Mouse (Mus musculus): Measurements from ENCODE around the gene Clcnka.
A peak's percentile ranks its signal among the peaks of the same experiment; 100 is the strongest.

Gene Clcnka

DNA sequence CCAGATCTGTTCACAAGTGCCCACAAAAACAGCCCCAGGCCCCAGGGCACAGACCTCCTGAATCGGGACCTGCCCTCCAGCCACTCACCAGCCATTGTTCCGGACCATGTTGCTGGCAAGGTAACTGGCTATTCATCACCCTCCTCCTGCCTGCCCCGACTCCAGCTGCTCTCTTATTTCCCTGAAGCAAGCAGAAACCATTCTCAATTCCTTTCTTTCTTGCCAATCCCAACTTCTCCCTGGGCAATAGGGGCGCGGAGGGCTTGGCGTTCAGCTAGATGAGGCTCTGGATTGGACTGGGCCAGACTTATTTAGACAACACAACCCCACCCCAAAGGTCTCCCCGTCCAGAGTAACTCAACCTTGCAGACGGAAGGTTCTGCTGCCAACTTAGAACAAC, 18.9 kb downstream of the Clcnka start:
- no peak for DNase-seq (ENCODE audit: low spot score)

DNA sequence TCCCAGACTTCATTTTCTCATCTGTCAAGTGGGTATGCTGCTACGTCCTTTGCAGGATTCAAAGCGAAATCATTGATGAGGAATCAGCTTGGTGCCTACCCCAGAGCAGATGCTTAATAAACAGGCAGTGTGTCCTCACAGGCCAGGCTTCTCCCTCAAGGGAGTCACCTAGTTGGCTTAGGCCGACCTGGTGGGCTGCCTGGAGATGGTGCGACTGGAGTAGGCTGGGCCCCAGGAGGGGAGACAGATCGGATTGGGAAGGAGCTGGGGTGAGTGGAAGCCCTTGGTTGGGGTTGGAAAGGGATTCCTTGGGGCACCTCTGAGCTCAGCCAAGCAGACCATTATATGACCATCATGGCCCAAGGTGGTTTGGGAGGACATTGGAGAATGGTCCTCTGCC, 26.1 kb downstream of the Clcnka start:
- DNase-seq (ENCODE audit: low spot score): no peak

DNA sequence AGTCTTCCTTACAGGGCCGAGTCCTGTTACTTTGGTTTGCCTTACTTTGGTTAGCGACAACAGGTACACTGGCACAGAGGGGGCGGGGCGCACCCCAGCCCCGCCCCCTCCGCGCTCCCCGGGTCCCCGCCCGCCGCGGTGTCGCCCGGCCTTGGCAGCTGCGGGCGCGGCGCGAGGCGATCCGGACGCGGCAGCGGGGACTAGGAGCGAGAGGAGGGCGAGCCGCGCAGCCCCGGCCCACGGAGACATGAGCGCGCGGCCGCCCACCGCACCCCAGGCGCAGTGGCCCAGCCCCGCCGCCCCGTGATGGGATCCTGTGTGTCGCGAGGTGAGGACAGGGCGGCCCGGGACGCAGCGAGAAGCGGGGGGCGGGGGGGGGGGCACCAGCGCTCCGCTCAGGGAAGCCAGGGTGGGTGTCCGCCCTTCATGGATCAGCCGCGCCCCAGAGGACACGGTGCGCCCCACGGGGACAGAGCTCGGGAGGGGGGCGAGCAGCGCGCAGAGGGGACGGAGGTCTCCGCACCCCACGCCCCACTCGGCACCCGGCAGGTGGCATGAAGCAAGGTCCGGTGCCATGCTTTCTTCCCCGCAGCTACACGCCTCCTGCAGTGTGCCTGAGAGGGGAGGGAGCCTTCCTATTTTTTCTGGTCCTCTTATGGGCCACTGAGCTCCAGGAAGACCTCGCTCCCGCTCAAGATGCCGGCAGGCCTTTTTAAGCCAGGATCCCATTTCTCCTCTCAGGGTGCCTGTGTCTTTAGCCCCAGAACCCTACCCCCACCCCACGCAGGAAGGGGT, 30.3 kb downstream of the Clcnka start, which contains the start of gene Fam131c:
Fam131c (plus strand) TSS at position 224 of the 795 bp plus-strand sequence.
- DNase-seq (ENCODE audit: low spot score): no peak

DNA sequence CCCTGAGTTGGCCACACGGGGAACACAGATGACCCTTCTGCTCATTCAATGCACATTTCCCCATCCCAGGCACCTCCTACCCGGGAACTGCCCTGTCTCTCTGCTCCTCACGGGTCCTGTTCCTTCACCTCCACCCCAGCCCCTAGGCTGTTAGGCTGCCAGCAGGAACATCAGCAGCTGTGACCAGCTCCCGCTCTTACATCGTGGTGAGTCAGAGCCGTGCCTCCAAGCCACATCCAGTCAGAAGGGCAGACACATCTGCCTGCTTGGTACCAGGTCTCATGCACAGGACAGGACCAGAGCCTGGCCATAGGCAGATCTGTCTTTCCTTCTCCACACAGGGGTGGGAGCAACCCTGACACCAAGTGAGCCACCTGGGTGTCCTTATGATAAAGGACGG, 32.6 kb downstream of the Clcnka start:
- no peak for DNase-seq (ENCODE audit: low spot score)

DNA sequence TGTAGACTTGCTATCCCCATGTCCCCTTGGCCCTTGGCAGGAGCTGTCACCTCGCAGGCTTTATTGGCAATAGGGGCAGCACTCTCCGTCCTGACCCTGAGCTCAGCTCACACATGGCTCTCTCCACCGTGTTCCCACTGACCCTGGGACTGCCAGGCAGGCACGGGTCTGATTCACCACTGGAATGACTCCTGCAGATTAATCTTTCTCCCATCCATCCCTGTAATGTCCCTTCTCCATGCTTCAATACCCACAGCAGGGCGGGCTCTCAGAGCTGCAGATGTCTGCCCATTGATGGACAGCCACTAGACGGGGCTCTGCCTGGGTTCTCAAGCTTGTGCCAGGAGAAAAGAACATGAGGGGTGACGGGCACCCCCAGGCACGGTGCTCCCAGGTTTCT, 33.4 kb downstream of the Clcnka start:
- no peak for DNase-seq (ENCODE audit: low spot score)

DNA sequence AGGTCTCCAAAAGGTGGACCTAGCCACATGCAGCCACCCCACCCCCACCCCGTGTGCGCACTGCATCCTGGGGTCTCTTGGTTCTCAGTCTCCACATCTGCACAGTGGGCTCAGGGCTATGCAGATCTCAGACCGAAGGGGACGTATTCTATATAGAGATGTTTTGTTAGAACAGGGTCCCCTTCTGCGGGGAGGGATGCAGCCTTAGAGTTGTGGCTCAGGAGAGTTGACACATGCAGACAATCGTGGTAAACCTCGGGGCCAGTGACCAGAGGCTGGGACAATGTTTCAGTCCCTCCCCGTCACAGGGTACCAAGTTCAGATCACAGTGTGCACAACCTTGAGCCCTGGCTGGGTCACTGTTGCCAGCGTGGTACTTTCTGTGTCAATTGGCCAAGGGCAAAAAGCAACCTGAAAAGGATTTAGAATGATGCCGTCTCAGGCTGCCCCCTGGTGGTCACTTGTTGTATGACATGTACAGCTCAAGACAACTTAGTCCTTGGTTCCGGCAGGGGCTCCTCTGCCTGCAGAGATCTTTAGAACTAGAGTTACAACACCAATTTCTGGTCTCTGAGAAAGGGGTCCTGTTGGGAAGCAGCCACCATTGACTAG, 35.5 kb downstream of the Clcnka start:
- DNase-seq (ENCODE audit: low spot score): peak; percentile 77

DNA sequence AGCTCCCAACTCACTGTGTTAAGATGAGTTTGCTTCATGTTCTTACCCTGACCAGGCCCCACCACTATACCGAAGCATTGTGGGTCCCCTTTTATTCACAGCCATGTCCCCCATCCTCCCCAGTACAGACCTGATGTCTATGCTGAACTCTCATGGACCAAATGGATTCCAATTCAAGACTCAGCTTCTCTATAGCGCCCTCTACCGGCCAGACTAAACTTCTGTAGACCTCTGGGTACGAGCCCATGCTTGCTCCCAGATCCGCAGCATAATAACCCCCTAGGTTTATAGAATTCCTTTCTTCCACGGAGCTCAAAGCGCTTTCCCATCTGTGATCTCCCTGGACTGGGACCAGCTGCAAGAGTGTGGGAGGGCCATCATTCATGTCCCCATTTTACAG, 37.7 kb downstream of the Clcnka start:
- no peak for DNase-seq (ENCODE audit: low spot score)

DNA sequence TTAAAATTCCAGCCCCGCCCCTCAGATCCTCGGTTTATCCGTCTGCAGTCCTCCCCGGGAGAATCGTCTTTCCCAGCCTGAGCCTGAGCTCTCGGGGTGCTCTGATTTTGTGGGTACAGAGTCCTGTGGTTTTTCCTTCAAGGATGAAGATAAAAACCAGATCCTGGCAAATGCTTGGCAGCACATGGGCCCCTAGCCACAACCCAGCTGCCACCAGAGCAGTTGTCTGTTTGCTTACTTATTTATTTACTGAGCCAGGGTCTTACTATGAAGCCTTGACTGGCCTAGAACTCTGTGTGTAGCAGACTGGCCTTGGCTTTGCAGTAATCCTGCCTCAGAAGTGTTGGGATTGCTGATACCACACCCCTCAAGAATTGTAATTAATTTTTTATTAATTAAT, 39.3 kb downstream of the Clcnka start:
- no peak for DNase-seq (ENCODE audit: low spot score)

DNA sequence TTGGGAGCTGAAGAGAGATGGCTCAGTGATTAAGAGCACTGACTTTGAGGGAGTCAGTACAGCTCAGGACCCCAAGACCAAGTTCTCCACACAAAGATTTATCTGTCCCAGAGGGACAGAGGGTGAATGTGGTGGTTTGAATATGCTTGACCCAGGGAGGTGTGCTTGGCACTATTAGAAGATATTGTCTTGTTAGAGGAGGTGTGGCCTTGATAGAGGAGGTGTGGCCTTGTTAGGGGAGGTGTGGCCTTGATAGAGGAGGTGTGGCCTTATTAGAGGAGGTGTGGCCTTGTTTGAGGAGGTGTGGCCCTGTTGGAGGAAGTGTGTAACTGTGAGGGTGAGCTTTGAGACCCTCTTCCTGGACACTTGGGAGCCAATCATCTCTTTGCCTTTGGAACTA, 40.7 kb downstream of the Clcnka start:
- no peak for DNase-seq (ENCODE audit: low spot score)

DNA sequence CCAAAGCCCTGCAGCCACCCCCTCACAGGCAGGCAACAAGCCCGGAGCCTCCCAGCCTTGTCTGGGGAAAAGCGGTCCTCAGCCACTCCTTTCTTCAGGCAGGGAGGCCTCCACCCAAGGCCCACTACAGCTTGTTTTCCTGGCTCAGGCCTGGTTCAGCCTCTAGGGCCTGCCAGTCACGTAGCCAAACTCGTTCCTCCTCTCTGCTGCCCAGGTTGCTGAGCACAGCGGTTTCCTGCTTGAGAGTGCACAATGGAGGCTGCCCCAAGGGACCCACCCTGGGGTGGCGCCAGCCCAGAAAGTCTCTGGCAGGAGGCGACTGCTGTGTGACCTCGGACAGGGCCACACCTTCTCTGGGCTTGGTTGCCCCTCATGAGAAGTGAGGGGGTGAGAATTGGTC, 44.7 kb downstream of the Clcnka start:
- DNase-seq (ENCODE audit: low spot score): no peak

DNA sequence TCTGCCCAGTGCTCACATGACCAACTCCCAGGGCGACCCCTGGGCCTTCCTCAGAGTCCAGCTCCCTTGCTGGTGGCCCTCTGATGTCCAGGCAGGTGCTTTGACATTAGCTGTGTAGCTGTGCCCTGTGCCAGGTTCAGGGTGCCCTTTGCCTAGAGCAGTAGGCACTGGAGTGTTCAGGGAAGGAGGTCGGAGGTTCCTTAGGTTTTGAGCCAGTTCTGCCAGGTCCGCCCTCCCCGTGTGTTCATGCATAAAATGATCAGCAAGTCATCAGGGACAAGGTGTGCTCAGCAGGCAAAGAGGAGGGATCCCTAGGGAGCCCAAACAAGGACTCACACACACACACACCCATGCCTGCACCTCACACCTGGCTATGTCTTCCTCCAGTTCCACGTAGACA, 45.5 kb downstream of the Clcnka start:
- DNase-seq (ENCODE audit: low spot score): no peak

DNA sequence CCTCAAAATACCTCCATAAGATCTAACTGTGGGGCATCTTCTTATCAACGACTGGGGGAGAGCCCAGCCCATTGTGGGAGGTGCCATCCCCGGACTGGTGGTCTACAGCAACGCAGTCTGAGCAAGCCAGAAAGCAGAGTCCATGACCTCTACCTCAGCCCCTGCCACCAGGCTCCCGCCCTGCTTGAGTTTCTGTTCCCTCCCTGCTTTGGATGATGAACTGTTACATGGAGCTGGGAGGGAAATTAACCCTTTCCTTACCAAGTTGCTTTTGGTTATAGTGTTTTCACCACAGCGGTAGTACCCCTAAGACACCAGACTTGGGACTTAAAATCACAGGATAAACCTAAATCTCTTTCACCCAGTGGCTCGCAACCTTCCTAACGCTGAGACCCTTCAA, 46.6 kb downstream of the Clcnka start:
- DNase-seq (ENCODE audit: low spot score): no peak

DNA sequence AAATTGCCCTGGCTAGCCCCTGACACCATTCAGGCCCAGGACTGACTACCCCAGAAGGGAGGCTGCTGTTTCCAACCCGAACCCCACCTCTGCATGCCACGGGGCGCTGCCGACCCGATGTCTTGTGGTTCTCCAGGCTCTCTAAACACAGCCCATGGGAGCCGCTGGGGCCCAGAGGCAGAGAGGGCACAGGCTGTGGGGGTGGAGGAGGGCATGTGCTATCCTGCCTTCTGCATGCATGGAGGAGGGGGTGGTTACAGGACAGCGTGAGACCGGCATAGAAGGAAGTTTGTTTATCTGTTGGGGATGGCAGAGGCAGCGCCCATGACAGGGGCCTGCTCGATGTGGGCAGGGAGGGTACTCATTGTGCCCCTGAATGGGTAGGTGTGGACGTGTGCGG, 48.5 kb downstream of the Clcnka start:
- DNase-seq (ENCODE audit: low spot score): no peak

DNA sequence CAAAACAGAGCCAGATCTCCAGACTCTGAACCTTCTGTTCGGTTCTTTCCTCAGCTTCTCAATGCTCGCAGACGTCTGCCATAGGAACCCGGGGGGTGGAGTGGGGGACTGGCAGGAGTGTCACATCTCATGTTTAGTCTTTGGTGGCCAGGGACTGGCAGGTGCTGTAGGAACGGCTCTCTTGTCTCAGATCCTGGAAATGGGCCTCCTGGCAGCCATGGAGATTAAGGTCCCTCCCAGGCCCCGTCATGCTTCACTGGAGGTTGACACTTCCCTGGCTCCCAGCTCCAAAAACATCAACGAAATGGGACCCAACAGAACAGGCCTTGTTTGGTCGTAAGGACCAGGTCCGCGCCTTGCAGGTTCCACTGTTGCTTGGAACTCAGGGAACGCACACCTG, 49.9 kb downstream of the Clcnka start:
- DNase-seq (ENCODE audit: low spot score): no peak

DNA sequence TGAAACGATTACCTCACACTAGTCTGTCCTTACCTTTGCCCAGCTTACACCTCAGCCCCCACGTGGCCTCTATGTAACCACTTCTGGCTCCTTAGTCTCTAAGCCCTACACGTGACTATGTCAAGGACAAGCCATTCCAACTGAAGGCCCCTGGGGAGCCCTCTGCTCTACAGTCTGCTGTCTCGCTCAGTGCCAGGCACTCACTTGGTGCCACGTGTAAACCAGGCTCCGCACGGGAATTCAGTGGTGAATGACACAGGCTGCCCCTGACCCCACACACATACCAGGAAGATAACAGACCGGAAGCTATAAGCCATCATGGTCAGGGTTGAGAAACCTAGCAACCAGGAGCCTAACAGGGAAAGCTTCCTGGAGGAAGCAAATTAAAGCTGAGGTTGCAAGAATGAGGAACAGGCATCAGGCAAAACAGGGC, 51.1 kb downstream of the Clcnka start:
- no peak for DNase-seq (ENCODE audit: low spot score)

DNA sequence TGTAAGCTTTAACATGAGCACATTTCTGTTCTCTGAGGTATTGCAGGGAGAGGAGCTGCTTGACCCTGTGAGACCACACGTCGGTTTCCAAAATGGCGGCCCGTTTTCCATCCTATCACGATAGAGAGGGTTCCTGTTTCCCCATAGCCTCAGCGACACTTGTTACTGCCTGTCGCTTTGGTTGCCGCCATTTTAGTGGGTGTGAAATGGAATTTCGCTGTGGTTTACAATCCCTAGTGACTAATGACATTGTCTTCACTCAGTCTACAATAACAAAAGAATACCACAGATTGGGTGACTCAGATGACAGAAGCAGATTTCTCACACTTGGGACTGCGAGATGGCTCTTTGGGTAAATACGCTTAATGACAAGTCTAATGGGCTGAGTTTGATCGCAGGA, 53.3 kb downstream of the Clcnka start:
- DNase-seq (ENCODE audit: low spot score): no peak

DNA sequence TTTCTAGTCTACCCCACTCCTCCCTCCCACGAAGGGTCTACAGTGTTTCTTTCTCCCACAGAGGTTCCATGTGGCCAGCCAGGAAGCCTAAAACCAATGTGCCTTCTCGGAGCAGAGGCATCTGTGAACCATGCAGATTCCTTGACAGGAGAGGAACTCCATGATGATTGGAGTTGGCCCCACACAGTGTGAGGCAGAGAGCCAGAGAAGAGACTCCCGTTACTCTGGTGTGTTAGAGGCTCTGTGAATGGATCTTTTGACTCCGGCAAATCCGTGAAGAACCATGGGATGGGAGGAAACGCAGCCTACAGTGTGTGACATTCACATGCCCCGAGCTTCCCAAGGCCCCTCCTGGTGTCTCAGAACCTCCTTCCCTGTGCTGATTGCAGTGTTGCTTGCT, 55.0 kb downstream of the Clcnka start:
- DNase-seq (ENCODE audit: low spot score): no peak

DNA sequence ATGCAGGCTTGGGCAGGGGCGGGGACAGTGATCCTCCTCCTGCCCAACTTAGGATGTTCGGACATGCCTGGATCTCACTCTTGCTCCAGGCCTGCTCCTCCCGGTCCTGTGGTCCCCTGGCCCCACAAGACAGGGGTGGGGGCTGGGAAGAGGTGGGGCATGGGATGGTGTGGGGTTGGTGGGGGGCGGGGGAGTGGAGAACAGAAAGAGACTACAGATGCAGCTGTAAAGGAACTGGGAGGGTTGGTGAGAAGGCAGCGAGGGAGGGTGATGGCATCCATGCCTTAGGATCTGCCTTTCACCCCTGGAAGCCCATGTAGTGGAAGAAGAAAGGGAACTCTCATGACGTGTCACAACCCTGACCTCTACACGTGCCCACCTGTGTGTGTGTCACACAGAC, 57.0 kb downstream of the Clcnka start:
- no peak for DNase-seq (ENCODE audit: low spot score)

DNA sequence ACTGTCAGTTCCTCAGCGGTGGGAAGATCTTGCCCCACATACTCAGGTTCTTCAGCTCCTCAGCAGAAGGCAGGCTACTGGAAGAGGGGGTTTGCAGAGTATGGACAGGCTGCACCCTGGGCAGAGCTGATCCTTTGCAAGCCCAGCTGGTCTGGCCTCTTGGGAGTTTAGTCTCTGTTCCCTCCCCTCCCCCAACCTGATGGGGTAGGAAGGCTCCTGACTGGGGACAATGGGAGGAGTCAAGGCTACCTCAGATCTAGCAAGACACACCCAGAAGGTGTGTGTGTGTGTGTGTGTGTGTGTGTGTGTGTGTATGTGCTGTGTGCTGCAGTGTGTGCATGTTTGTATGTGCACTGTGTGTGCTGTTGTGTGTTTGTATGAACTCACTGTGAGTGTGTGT, 59.7 kb downstream of the Clcnka start:
- DNase-seq (ENCODE audit: low spot score): no peak

DNA sequence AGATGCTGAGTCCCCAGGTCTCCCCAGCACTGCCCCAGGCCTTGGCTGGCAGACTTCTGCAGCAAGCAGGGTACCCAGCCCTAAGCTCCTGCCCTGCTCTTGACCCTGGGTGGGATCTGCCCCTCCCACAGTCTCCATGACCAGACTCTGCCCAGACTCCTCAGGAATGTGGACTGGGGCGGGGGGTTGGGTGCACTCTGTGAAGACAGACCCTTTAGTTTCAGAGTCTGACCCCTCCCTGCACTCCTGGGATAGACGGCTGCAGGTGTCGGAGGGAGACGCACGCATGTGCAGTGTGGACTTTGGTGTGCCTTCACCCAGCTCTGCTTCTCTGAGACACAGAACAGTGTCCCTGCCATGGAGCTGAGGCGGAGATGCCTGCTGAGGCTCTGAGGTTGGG, 60.5 kb downstream of the Clcnka start:
- DNase-seq (ENCODE audit: low spot score): no peak

DNA sequence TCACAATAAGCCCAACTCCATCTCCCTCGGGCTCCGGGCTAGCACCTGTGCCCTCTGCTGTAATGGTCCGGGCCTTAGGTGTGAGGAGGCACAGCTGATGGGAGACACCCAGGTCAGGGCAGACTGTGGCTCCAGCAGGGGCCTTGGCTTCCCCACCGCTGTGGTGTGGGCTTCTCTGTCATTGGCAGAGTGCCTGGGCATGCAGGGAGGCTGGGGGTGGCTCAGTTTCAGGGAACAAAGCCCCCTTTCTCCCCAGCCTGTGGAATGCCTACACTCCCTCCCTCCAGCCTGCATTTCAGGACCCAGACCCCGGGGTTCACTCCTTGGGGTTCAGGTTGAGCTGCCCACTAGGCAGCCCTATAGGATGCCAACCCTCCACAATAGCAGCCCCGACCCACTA, 62.3 kb downstream of the Clcnka start:
- DNase-seq (ENCODE audit: low spot score): no peak

DNA sequence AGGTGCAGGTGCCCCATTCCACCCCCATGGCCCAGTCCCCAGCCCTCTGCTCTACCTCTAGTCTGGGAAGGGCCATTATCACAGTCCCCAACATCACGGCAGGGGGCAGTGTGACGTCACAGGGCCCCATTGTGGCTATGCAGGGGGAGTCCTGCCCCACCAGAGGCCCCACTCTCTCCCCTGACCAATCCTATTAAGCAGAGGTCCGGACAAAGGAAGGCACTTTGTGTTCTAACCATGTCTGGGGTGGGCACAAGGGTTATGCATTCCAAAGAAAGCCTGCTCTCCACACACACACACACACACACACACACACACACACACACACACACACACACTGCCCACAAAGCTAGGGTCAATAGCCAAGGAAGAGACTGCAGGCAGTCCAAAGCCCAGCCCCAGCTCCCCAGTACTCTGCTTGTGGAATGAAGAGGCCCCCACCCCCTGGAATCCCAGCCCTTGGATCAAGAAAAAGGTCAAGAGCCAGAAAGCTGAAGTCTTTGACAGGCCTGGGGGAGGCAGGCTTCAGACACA, 63.2 kb downstream of the Clcnka start:
- no peak for DNase-seq (ENCODE audit: low spot score)

DNA sequence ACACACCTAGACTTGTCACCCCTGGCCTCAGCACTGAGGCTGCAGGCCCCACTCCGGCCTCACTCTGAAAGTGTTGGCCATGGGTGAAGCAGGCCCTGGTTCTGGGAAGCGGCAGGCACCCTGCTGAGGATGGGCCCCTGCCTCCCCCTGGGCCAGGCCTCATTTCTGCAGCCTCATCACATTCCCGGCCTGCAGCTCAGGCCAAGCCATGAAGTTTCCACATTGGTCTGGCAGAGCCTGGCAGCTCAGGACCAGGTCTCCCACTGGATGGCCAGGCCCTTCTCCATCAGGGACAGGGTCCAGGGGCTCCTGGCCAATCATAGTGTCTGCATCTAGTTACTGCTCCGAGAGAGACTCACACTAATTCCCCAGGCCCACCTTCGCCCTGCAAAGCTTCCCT, 63.8 kb downstream of the Clcnka start:
- no peak for DNase-seq (ENCODE audit: low spot score)

All from ovary, postnatal 10 days (tissue).